ENCODE assay signal across 30 mouse cellular contexts in the genomic region with DNA sequence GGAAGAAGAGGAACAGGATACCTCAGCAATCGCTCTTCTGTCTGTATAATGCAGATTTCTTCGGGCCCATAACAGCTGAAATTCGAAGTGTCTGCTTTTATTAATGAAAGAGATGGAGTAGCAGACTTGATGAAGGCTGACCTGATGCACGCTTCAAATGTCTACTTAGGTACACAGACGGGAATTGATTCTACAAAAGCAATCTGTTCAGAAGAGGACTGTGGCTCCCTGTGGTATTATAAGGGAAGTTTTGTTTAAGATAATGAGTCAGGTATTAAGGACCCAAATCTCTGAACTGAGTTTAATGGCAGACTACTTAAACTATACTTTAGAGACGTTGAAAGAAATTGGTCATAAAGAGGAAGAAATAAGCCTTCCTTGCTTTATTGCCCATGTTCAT.
"Had no signal": no experiment of that assay in that cellular context is flagged by ENCODE, and none has a peak within 500 bp of the region (broad histone marks: within the 10 kb centered on the region; RNA-seq: fewer than 3 reads in every experiment).

No protein-coding gene starts in this region.

- H3K36me3 ChIP-seq: limb, embryonic 10.5 days; limb, embryonic 12.5 days; limb, embryonic 13.5 days; limb, embryonic 15.5 days; liver, embryonic 12.5 days; liver, embryonic 13.5 days; liver, embryonic 15.5 days; lung, embryonic 15.5 days; midbrain, embryonic 12.5 days; midbrain, embryonic 13.5 days; midbrain, embryonic 15.5 days had no signal

- H3K27ac ChIP-seq: left cerebral cortex, adult 2 months; limb, embryonic 10.5 days; limb, embryonic 12.5 days; limb, embryonic 13.5 days; limb, embryonic 15.5 days; liver, embryonic 12.5 days; liver, embryonic 13.5 days; liver, embryonic 14.5 days; liver, embryonic 15.5 days; lung, embryonic 15.5 days; macrophage; midbrain, embryonic 12.5 days; midbrain, embryonic 13.5 days; midbrain, embryonic 15.5 days had no signal

- H3K4me3 ChIP-seq: left cerebral cortex, adult 2 months; limb, embryonic 10.5 days; limb, embryonic 12.5 days; limb, embryonic 13.5 days; limb, embryonic 15.5 days; liver, embryonic 12.5 days; liver, embryonic 13.5 days; liver, embryonic 15.5 days; lung, embryonic 15.5 days; megakaryocyte, embryonic 14.5 days; midbrain, embryonic 12.5 days; midbrain, embryonic 13.5 days; midbrain, embryonic 15.5 days; myocyte had no signal

- H3K9me3 ChIP-seq: limb, embryonic 10.5 days; limb, embryonic 12.5 days; limb, embryonic 13.5 days; limb, embryonic 15.5 days; liver, embryonic 12.5 days; liver, embryonic 13.5 days; liver, embryonic 15.5 days; lung, embryonic 15.5 days; megakaryocyte, embryonic 14.5 days; midbrain, embryonic 12.5 days; midbrain, embryonic 13.5 days; midbrain, embryonic 15.5 days had no signal

- H3K9ac ChIP-seq: limb, embryonic 12.5 days; limb, embryonic 13.5 days; limb, embryonic 15.5 days; liver, embryonic 12.5 days; liver, embryonic 13.5 days; liver, embryonic 14.5 days; liver, embryonic 15.5 days; liver, postnatal 0 days; lung, embryonic 14.5 days; lung, embryonic 15.5 days; midbrain, embryonic 12.5 days; midbrain, embryonic 13.5 days; midbrain, embryonic 15.5 days had no signal

- H3K27me3 ChIP-seq: limb, embryonic 12.5 days; limb, embryonic 13.5 days; limb, embryonic 15.5 days; liver, embryonic 12.5 days; liver, embryonic 13.5 days; liver, embryonic 15.5 days; lung, embryonic 15.5 days; megakaryocyte, embryonic 14.5 days; midbrain, embryonic 12.5 days; midbrain, embryonic 13.5 days; midbrain, embryonic 15.5 days had no signal

- DNase-seq: left cerebral cortex, postnatal 4 days; liver; liver, embryonic 13.5 days; liver, postnatal 0 days; lung, adult 18-20 months; lung, adult 2 months; lung, embryonic 14.5 days; lung, postnatal 10 days; lung, postnatal 14 days; lung, postnatal 36 days; midbrain, embryonic 14.5 days had no signal

- ATAC-seq: liver, embryonic 12.5 days; liver, postnatal 0 days; lung, postnatal 0 days; midbrain, embryonic 13.5 days; midbrain, embryonic 15.5 days; midbrain, embryonic 16.5 days had no signal

- H3K4me2 ChIP-seq: limb, embryonic 12.5 days; limb, embryonic 13.5 days; limb, embryonic 15.5 days; liver, embryonic 11.5 days; liver, embryonic 12.5 days; liver, embryonic 13.5 days; liver, embryonic 15.5 days; lung, embryonic 14.5 days; lung, embryonic 15.5 days; midbrain, embryonic 11.5 days; midbrain, embryonic 12.5 days; midbrain, embryonic 13.5 days; midbrain, embryonic 15.5 days had no signal

- H3K4me1 ChIP-seq: limb, embryonic 10.5 days; limb, embryonic 12.5 days; limb, embryonic 13.5 days; limb, embryonic 15.5 days; liver, embryonic 12.5 days; liver, embryonic 13.5 days; liver, embryonic 15.5 days; lung, embryonic 15.5 days; megakaryocyte, embryonic 14.5 days; midbrain, embryonic 12.5 days; midbrain, embryonic 13.5 days; midbrain, embryonic 15.5 days had no signal
